Mouse (Mus musculus) liver, embryonic 14.5 days (tissue): ENCODE data around the gene Grik5.

ENCODE experiments used
- CTCF ChIP-seq: IDR thresholded peaks from 2 replicates; pipeline ENCODE4 v1.5.1; 2016; ENCODE audit warnings: antibody characterized with exemption, low read depth, control low read depth
- EP300 ChIP-seq: IDR thresholded peaks from 2 replicates; pipeline ENCODE4 v1.6.1; 2016; ENCODE audit warnings: antibody characterized with exemption, low read depth

DNA sequence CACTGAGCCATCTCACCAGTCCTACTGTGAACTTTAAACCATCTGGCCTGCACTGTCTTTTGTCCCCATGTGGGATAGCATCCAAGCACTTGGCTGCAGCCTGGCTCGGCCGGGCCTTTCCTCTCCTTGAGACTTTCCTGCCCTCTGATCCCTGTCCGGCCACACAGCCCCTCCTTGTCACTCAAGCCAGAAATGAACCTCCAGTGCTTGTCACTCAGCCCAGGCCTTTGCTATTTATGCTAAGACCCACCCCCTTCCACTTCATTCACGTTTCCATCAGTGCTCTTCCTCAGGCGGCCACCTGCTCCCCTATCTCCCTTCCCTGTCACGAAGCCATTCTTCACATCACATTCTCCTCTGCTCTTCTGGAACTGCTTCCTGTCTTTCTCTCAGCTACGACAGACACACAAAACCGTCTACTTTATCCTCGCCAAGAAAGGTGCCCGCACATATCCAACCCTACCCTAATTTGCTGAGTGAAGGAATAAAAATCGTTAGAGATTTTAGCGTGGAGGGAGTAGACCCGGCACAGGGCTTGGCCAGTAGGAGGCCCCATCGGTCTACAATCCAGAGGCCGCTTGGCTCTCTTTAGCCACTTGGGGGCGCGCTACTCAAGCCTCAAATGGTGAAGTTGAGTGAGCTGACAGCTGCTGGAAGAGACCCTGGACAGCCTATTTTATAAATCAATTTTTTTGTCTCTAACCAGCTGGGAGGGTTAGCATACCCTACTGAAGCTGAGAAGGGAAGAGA lies 33.4 kb upstream of the Grik5 start:
- TF ChIP-seq CTCF (peak; percentile 96), EP300 (no peak)
